Mouse (Mus musculus): ENCODE measurements around the gene Ttll5.

- TF ChIP-seq GATA1 (IDR thresholded peaks at IDR 0.05; ENCODE audit: borderline replicate concordance, low read length) (no peak), FLI1 (IDR thresholded peaks at IDR 0.05; ENCODE audit: low read length) (no peak)
Measured at GRCm38 (mm10) chr12:86036368-86037166, 212.1 kb downstream of the Ttll5 start.
